ENCODE assay signal across 10 mouse cellular contexts in the genomic region with DNA sequence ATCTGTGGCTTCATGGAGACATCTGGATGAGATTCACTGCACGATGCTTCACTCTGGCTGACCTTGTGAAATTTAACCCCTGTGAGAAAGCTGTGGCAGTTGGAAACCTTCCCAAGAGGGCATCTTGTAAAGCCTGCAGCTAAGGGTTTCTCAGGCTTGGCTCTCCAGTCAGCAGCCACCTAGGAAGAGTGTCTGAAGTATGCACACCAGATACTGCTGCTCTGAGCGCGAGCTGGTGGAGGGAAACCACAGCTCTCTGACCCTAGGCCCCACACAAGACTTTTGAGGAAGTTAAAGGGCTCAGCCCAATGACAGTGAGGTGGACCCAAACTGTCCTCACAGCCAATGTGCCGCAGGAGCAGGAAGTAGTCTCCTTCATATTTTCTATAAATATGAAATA.
DNase-seq lines count a peak whose midpoint lies in the region; ATAC-seq and TF ChIP-seq lines count a peak whose summit lies in the region.
"Had no signal": no experiment of that assay in that cellular context is flagged by ENCODE, and none has a peak within 500 bp of the region (broad histone marks: within the 10 kb centered on the region; RNA-seq: fewer than 3 reads in every experiment).

No protein-coding gene starts in this region.

- TF ChIP-seq CTCF in small intestine, adult 2 months (IDR thresholded peaks at IDR 0.05; ENCODE audit: extremely low read depth, insufficient read length, insufficient replicate concordance, low read depth, low read length) = no peak

- WGBS in heart, embryonic 12.5 days = 31% methylated on average over 4 of the region's 4 CpGs
- 62% methylated on average over 4 of the region's 4 CpGs for WGBS in small intestine, adult 2 months
- WGBS in hindbrain, embryonic 12.5 days = 59% methylated on average over 4 of the region's 4 CpGs

- H3K27ac ChIP-seq in heart, embryonic 12.5 days (ENCODE audit: poor library complexity, severe bottlenecking) = no peak overlapping the region
- H3K27ac ChIP-seq in small intestine, adult 2 months (ENCODE audit: insufficient read depth, low read depth, low read length) = peak overlapping the region; percentile 22; the same call in 1 of the 2 replicates
- H3K27ac ChIP-seq in hindbrain, embryonic 12.5 days = no peak overlapping the region
- H3K27ac ChIP-seq: stomach, embryonic 15.5 days had no signal

- no peak for TF ChIP-seq POLR2A in small intestine, adult 2 months (IDR thresholded peaks at IDR 0.05; ENCODE audit: low read depth, low read length)

- no peaks in the 10 kb centered on the region for H3K9me3 ChIP-seq in heart, embryonic 12.5 days (replicated peaks)
- H3K9me3 ChIP-seq in hindbrain, embryonic 12.5 days (replicated peaks) = no peaks in the 10 kb centered on the region; the same call in 1 of the 2 replicates
- H3K9me3 ChIP-seq: stomach, embryonic 15.5 days had no signal

- H3K4me3 ChIP-seq in heart, embryonic 12.5 days = no peak overlapping the region
- no peak overlapping the region for H3K4me3 ChIP-seq in small intestine, adult 2 months (ENCODE audit: low read depth, low read length)
- no peak overlapping the region for H3K4me3 ChIP-seq in hindbrain, embryonic 12.5 days
- H3K4me3 ChIP-seq: stomach, embryonic 15.5 days had no signal

- H3K36me3 ChIP-seq in heart, embryonic 12.5 days = peaks cover 16% of the 10 kb centered on the region
- 0 out of 2 replicates have a peak, but pooled peaks cover 2% of the 10 kb centered on the region for H3K36me3 ChIP-seq in small intestine, adult 2 months (ENCODE audit: control insufficient read depth, insufficient read depth, low read length)
- no peaks in the 10 kb centered on the region for H3K36me3 ChIP-seq in hindbrain, embryonic 12.5 days

- H3K27me3 ChIP-seq in heart, embryonic 12.5 days (replicated peaks) = no peaks in the 10 kb centered on the region
- H3K27me3 ChIP-seq in small intestine, adult 2 months (ENCODE audit: control insufficient read depth, insufficient read depth, low read length) = no peaks in the 10 kb centered on the region
- no peaks in the 10 kb centered on the region for H3K27me3 ChIP-seq in hindbrain, embryonic 12.5 days
- H3K27me3 ChIP-seq: stomach, embryonic 15.5 days had no signal

- peak; percentile 96 for DNase-seq in heart, adult 11 months
- DNase-seq in spleen, postnatal 36 days (ENCODE audit: low spot score in 2 of 2) = peak; percentile 46 to 50
- DNase-seq in spleen, adult 12 weeks (ENCODE audit: low spot score) = no peak
- DNase-seq in left cerebral cortex, postnatal 4 days = no peak

- H3K9ac ChIP-seq in heart, embryonic 12.5 days = no peak overlapping the region
- no peak overlapping the region for H3K9ac ChIP-seq in hindbrain, embryonic 12.5 days
- H3K9ac ChIP-seq: stomach, embryonic 15.5 days had no signal

- ATAC-seq in heart, embryonic 12.5 days (ENCODE audit: insufficient number of reproducible peaks, low FRiP score) = no peak
- ATAC-seq in granulocyte monocyte progenitor cell, adult 5-6 weeks (replicated peaks; ENCODE audit: poor library complexity, severe bottlenecking) = peak; percentile 99
- no peak for ATAC-seq in hindbrain, embryonic 12.5 days (ENCODE audit: low FRiP score)
- ATAC-seq: hindbrain, embryonic 16.5 days had no signal

- intact Hi-C loops in left cerebral cortex, postnatal 4 days (cut with DNase I) = no loop called here

- H3K4me1 ChIP-seq in heart, embryonic 12.5 days (replicated peaks) = peaks cover 50% of the 10 kb centered on the region
- no peaks in the 10 kb centered on the region for H3K4me1 ChIP-seq in small intestine, adult 2 months (ENCODE audit: control insufficient read depth, insufficient read depth, insufficient read length, low read length)
- H3K4me1 ChIP-seq in hindbrain, embryonic 12.5 days = no peaks in the 10 kb centered on the region

- H3K4me2 ChIP-seq in heart, embryonic 12.5 days = no peak overlapping the region
- H3K4me2 ChIP-seq in hindbrain, embryonic 12.5 days (replicated peaks) = no peak overlapping the region
- H3K4me2 ChIP-seq: stomach, embryonic 15.5 days had no signal

Comparison
In these comparisons a context has a peak if more than half of its experiments do, and no peak if none do; other contexts are left out.
1. DNase-seq: peak in heart, adult 11 months (single experiment) and spleen, postnatal 36 days (2 of 2); none in spleen, adult 12 weeks (single experiment) and left cerebral cortex, postnatal 4 days (single experiment).